In the genomic region with DNA sequence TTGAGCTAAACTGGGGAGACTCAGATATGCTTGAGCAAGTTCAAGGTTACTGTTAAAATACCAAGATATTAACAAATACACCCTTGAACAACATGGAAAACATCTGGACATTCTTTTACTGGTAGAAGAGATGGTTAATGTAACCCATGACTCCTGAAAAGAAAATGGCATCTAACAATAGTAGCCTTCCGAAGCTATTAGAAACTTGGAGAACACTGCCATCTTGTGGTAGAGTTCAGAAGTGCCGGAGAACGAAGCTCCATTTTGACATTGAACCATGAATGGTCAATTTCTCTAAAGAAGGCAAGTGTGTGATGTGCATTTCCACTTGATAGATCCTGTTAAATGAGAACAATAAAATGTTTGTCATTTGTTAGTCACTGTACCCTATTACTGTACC, we compare ENCODE assay signal across 8 mouse cellular contexts. TPM values are rescaled to one million over a fixed set of nuclear protein-coding genes. Genes with fewer than 3 reads are reported as not detected.
DNase-seq lines count a peak whose midpoint lies in the region; ATAC-seq and TF ChIP-seq lines count a peak whose summit lies in the region.

No protein-coding gene starts in this region.

- peak; percentile 73 for TF ChIP-seq CTCF in Patski (IDR thresholded peaks at IDR 0.05)

- no peak for ATAC-seq in Patski
- ATAC-seq in common myeloid progenitor, adult 5-6 weeks (replicated peaks; ENCODE audit: low read depth, poor library complexity, severe bottlenecking) = peak; percentile 69; the same call in 1 of the 2 replicates
- no peak for ATAC-seq in inflammation-experienced regulatory T-cells, adult 6 months

- intact Hi-C loops in left cerebral cortex, postnatal 25 days (cut with DNase I) = loop anchor here (1.0 to 10.0 kb wide), 3 partner anchors 170 to 624 kb away; a partner anchor contains a TSS

- CTCF ChIA-PET in Patski (lab: Charles Lee) = interaction anchor here (0.8 to 1.9 kb wide), 14 partner anchors 16 to 362 kb away, joined by 3 to 24 read pairs (median 4); a partner anchor contains a TSS

- POLR2A ChIA-PET in Patski (lab: Charles Lee) = no interaction called here

- peak; percentile 30 to 58 for DNase-seq in left cerebral cortex, adult 18-20 months (ENCODE audit: low spot score in 2 of 2)
- DNase-seq in left cerebral cortex, adult 11 months (ENCODE audit: low spot score) = no peak
- DNase-seq in Patski (ENCODE audit: low read depth, low spot score) = peak; percentile 13
- DNase-seq in heart, postnatal 4 days = peak; percentile 51
- peak; percentile 29 to 50 for DNase-seq in left cerebral cortex, postnatal 25 days (ENCODE audit: low spot score in 2 of 2)
- peak; percentile 70 for DNase-seq in retina, postnatal 1 day

- in situ Hi-C loops in Patski (cut with MboI; ENCODE audit: low pct_unique_long_range_greater_than_20kb) = loop anchor here (10.0 kb wide), 1 partner anchor 620 kb away; no protein-coding TSS in a partner anchor

- H3K27me3 ChIP-seq in Patski = peaks cover 40% of the 10 kb centered on the region

RNA-seq across cellular contexts. Expression of a gene that starts 50.5 kb away (rescaled TPM):
- 10 to 100 TPM; 15.0 to 20.8 TPM for total RNA-seq in left cerebral cortex, adult 18-20 months (2021)
- polyA plus RNA-seq in Patski (2021) = 0.03 TPM
- total RNA-seq in common myeloid progenitor, adult 5-6 weeks (2017) = 0.37 and 0.44 TPM in 2 replicates
- total RNA-seq in heart, postnatal 4 days (2021) = 1 to 10 TPM; 1.1 to 2.0 TPM
- 10 to 100 TPM; 16.2 to 18.9 TPM for total RNA-seq in left cerebral cortex, postnatal 25 days (2021)
- polyA plus RNA-seq in inflammation-experienced regulatory T-cells, adult 6 months (2017; shearing (Covaris generic)) = not detected

Comparison
In these comparisons a context has a peak if more than half of its experiments do, and no peak if none do; other contexts are left out.
1. RNA of a gene that starts 50.5 kb away (total RNA-seq): 15.0 to 20.8 TPM in left cerebral cortex, adult 18-20 months and 16.2 to 18.9 TPM in left cerebral cortex, postnatal 25 days; 1.1 to 2.0 TPM in heart, postnatal 4 days and 0.37 to 0.44 TPM in common myeloid progenitor, adult 5-6 weeks; every median in the first group is over 4 times any median in the second.